Mouse (Mus musculus): ENCODE data around the gene Psmb7.
A peak's percentile ranks its signal among the peaks of the same experiment; 100 is the strongest.

Gene Psmb7

DNA sequence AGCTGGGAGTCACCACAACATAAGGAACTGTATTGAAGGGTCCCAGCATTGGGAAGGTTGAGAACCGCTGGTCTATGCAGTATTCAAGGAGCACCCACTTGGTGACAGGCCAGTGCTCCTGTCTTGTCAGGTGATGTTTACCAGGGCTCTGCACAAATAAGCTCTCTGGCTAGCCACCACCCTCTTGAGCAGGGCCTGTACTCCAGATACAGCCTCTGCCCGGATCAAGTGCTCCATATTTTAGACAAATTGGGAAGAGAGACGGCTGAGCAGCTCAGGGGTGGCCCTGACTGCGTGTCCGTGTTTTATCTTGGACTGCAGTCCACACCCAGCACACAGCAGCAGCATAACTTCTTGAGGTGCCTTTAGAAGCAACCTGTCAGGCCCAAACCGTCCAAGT lies 57.2 kb downstream of the Psmb7 start:
- no peak for DNase-seq

DNA sequence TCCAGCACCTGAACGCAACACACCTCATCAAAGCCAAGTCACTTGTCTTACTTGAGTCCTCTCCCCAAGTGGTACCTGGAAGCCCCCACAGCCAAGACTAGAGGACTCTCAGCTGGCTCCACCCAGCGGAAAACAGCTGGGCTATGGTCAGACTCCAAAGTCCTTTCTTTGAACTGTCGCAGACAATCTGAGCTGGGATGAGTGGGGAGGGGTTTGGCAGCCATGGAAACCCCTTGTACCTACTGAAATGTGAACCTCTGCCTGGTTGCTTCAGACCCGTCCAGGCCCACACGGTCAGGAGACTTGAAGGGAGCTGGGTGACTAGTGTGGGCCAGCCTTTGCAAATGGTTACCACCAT lies 58.5 kb downstream of the Psmb7 start:
- no peak for DNase-seq

DNA sequence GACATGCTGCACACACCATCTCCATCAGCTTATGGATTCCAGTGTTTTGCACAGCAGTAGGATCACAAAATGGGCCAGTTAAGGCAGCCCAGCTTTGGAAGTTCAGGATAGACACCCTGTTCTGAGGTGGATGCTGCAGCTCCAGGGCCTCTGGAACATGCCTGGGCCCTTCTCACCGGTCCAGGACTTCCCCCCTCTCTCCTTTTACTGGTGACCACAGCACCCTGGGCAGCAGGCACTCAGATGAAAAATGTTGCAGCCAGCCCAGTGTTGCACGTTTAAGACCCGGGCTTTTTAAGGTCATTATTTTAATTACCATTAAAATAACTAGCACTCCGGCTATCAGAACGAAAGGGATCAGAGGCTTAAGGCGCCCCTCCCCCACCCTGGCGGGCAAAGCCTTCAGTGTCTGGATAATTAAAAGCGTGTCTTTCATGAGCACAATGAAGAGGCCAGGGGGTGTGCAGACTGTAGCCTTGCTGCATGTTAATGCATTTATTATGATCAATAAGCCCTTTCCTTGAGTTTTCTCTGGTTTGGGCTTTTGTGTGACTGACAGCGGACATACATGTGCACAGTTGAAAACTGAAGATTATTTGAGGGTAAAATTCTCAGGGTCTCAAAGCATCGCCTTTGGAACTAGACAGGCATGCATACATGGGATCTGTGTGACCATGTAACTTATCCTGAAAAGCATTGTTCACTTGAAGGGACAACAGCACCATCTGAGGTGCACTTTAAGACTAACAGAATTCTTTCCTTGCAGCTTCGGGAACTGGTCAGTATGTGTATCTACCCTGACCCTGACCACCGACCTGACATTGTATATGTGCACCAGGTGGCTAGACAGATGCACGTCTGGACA lies 59.1 kb downstream of the Psmb7 start:
- DNase-seq, result no peak

- no peak for DNase-seq
Observed at GRCm38 (mm10) chr2:38583982-38584381, 59.9 kb downstream of the Psmb7 start.

- no peak for DNase-seq
Observed at GRCm38 (mm10) chr2:38579528-38579927, 64.4 kb downstream of the Psmb7 start.

GRCm38 (mm10) chr2:38578602-38579521 lies 65.0 kb downstream of the Psmb7 start:
- peak; percentile 65 for DNase-seq

- DNase-seq, result no peak
Observed at GRCm38 (mm10) chr2:38574697-38575096, 69.2 kb downstream of the Psmb7 start.

DNA sequence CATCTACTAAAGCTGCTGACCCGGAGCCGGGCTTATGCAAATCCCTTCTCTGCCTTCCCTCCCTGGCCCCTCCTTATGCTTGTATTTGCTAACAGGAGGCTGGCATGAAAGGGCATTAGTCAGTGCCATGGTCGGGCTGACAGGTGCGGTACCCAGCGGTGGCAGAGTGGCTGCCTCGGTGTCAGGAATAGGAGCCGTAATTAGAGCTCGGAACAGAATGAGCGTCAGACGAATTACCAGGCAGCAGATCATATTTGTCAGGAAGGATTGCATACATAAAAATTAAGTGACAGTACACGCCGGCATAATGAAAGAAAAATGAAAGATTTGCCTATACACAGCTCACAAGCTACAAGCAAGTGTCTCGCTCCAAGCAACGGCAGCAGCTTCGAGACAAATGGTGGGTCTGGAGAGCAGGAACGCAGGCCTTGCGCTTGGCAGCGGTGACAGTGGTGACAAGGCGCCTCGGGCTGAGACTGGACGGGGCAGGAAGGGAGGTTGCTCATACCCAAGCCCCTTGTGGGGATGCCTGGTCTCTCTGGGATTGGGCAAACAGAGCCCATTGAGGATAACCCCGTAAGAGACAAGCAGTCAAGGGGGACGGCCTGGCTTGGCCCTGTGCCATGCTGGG lies 71.8 kb downstream of the Psmb7 start:
- DNase-seq, result no peak

GRCm38 (mm10) chr2:38562596-38562995 lies 81.3 kb downstream of the Psmb7 start:
- no peak for DNase-seq

DNA sequence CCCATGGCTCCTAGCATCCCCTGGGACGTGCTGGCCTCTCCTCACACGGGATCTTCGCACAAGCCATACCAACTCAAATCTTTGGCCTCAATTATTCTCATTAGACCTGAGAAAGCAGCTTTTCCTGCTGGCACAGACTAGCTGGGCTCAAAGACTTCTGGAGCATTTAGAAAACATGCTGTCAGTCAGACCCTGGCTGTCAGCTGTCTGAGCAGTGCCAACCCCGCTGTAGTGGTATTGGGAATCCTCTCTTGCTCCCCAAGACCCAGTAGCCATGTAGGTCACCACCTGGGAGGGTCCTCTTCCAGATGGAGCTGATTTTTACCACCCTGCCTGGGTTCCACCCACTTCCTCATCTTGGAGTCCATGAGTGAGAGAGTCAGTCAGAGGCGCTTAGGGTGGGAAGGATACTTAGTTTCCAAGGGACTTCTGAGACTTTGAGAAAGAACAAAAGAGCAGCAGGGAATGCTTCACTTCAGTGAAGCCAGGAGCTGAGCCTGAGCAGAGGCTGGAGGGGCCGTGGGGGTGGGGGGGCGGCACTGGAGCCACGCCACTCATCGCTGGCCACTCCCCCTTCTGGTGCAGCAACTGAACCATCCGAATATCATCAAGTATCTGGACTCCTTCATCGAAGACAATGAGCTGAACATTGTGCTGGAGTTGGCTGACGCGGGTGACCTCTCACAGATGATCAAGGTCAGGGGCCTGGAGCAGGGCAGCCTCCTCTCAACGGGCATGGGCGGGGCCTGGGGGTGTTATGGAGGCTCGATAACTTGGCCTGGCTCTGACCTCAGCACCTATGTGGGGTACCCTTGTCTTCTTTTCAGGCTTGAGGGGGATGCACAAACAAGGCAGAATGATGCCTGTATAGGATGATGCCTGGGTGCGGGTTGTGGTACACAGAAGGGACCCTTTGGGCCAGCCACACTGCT lies 83.3 kb downstream of the Psmb7 start:
- no peak for DNase-seq

DNA sequence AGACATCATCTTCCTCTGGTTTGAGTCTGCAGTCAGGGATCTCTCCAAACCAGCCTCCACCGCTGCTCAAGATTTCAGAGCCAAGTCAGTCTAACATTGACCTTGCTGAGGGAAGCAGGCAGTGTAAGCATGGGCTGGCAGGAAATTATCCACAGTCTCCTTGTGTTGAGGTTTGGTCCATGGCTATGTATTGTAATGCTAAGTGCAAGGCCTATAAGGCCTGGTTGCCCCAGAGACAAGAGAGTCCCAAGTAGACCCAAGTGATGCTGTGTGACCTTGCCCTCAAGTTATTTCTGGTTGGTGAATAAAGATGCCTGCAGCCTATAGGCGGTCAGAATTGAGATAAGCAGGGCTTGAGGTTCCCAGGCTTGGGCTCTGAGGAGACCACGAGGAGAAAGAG lies 87.2 kb downstream of the Psmb7 start:
- no peak for DNase-seq

- no peak for DNase-seq
Observed at GRCm38 (mm10) chr2:38555659-38556058, 88.2 kb downstream of the Psmb7 start.

- no peak for DNase-seq
Observed at GRCm38 (mm10) chr2:38554226-38554995, 89.5 kb downstream of the Psmb7 start.

DNA sequence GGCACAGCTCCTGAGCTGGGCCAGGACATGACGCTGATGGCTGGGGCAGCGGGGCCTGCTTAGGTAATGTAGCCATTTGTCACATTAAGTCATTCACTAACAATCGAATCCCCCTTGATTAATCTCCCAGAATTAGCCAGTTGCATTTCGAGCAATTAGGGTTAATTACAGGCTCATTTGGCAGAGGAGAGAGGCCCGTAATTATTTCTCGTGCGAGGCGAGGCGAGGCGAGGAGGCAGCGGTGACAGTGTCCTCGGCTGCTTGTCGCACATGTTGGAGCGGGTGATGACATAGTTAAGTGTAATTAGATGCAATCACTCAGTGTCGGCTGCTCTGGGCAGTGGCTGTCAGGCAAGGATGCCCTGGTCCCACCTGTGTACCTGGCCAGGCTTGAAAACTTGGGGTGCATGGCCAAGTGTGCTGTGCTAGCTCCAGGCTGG lies 91.9 kb downstream of the Psmb7 start:
- DNase-seq, result no peak

GRCm38 (mm10) chr2:38547793-38548517 lies 95.9 kb downstream of the Psmb7 start:
- no peak for DNase-seq

DNA sequence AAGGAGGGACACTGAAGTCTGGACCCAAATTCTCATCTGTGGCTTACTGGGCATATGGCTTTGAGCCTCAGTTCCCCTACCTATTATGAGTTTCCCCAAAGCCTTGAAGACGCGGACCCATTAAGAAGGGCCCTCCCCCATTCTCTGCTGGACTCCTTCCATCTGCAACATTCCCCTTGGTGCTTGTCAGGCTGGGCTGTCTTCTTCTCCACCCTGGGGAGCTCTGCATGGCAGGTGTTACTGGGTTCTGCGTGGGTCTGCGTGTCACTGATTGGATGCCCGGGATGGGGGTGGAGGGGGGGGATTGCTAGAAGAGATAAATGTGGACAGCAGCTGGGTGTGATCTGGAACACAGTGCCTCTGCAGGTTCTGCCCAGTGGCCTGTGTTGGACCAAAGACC lies 97.1 kb downstream of the Psmb7 start:
- DNase-seq, result no peak

DNA sequence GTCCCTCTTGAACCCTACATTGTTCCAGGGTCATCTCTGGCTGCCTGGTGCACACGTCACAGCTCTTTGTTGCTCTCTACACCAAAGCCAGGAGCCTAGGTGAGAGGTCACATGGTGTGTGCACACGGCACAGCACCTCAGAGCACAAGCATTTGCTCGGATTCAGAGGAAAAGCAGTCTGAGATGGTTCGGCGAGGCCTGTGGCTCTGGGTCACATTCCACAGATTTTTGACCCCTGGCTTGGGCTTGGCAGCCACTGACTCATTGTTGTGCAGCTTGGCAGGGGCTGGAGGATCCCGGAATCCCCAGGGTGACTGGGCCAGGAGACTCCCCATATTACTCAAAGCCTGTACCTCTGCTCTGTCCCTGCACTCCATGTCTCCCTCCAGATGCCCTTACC lies 97.7 kb downstream of the Psmb7 start:
- DNase-seq, result no peak

GRCm38 (mm10) chr2:38545706-38546105 lies 98.2 kb downstream of the Psmb7 start:
- DNase-seq, result no peak

DNA sequence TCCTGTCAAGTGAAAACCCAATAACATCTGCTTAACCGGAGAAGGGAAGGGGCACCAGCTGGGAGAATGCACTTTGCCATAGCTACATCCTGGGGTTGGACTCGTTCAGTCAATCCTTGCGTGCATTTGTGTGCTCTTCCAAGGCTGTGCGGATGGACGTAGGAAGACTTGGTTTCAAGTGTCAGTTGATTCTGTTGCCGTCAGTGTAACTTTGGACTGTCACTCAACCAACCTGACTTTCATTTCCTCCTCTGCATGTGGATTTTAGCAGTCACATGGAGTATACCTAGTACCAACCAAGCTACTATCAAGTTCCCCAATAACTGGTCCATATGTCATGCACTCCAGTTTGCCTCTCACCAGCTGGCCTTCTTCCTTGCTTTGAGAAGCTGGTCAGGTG lies 98.9 kb downstream of the Psmb7 start:
- DNase-seq, result no peak

- DNase-seq, result no peak
Observed at GRCm38 (mm10) chr2:38544341-38544740, 99.5 kb downstream of the Psmb7 start.

DNA sequence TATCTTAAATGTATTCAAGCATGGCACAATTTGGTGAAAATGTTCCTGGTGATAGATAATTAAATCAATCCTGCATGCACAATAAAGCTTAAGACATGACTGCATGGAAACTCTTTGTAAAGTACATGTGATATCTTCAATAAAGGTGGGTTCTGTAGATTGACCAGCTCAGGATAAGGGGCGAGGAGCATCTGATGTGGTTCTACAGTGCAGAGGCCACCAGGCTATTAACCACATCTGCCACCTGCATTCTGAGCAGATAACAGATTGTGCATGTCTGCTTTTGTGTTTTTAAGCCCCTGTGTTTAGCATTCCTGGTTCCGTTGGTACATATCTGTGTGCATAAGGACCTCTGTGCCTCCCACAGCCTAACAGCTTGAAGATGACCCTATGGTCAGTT lies 100.7 kb downstream of the Psmb7 start:
- no peak for DNase-seq
